Comparison of ENCODE assay signal across 14 mouse cellular contexts in genomic region chr1:37473251-37473650, GRCm38 (mm10). TPM values are rescaled to one million over a fixed set of nuclear protein-coding genes. Genes with fewer than 3 reads are reported as not detected.
DNase-seq lines count a peak whose midpoint lies in the region; ATAC-seq and TF ChIP-seq lines count a peak whose summit lies in the region.
"Had no signal": no experiment of that assay in that cellular context is flagged by ENCODE, and none has a peak within 500 bp of the region (broad histone marks: within the 10 kb centered on the region; RNA-seq: fewer than 3 reads in every experiment).

No protein-coding gene starts in this region.

- TF ChIP-seq EP300 in liver, postnatal 0 days (IDR thresholded peaks at IDR 0.05; ENCODE audit: low read depth): no peak

- POLR2A ChIA-PET in Patski (lab: Charles Lee): no interaction called here

- TF ChIP-seq CTCF in liver, postnatal 0 days (IDR thresholded peaks at IDR 0.05; ENCODE audit: low read depth): no peak
- TF ChIP-seq CTCF in Patski (IDR thresholded peaks at IDR 0.05): no peak
- TF ChIP-seq CTCF in small intestine, adult 2 months (IDR thresholded peaks at IDR 0.05; ENCODE audit: extremely low read depth, insufficient read length, insufficient replicate concordance, low read depth, low read length): no peak

- in situ Hi-C loops in Patski (cut with MboI; ENCODE audit: low pct_unique_long_range_greater_than_20kb): loop anchor here (5.0 kb wide), 1 partner anchor 159 kb away; no protein-coding TSS in a partner anchor

- no peaks in the 10 kb centered on the region for H3K27me3 ChIP-seq in liver, postnatal 0 days (ENCODE audit: insufficient read depth, low read length)
- H3K27me3 ChIP-seq in Patski: no peaks in the 10 kb centered on the region
- H3K27me3 ChIP-seq in small intestine, adult 2 months (ENCODE audit: control insufficient read depth, insufficient read depth, low read length): no peaks in the 10 kb centered on the region
- H3K27me3 ChIP-seq: hindbrain, embryonic 15.5 days had no signal

- 43% methylated on average over 10 of the region's 10 CpGs for WGBS in liver, postnatal 0 days (ENCODE audit: insufficient replicate concordance)
- 69% methylated on average over 10 of the region's 10 CpGs for WGBS in small intestine, adult 2 months

- CTCF ChIA-PET in Patski (lab: Charles Lee): no interaction called here

- no peak overlapping the region for H3K4me2 ChIP-seq in liver, postnatal 0 days (ENCODE audit: low read depth, low read length)
- H3K4me2 ChIP-seq: hindbrain, embryonic 15.5 days; lung, embryonic 14.5 days had no signal

- no peaks in the 10 kb centered on the region for H3K9me3 ChIP-seq in liver, postnatal 0 days (ENCODE audit: low read length)
- H3K9me3 ChIP-seq: hindbrain, embryonic 15.5 days had no signal

- 0 out of 2 replicates have a peak overlapping the region, but pooled peaks have one; percentile 39 for H3K27ac ChIP-seq in liver, postnatal 0 days (ENCODE audit: low read depth)
- H3K27ac ChIP-seq in small intestine, adult 2 months (ENCODE audit: insufficient read depth, low read depth, low read length): peak overlapping the region; percentile 89
- H3K27ac ChIP-seq: hindbrain, embryonic 15.5 days had no signal

- ATAC-seq in liver, postnatal 0 days: no peak
- ATAC-seq in Patski: peak; percentile 44

- no peak for TF ChIP-seq POLR2A in small intestine, adult 2 months (IDR thresholded peaks at IDR 0.05; ENCODE audit: low read depth, low read length)

- no peak for DNase-seq in liver, postnatal 0 days
- DNase-seq in liver (no peak), Patski (ENCODE audit: low read depth, low spot score) (no peak)
- DNase-seq in thymus, postnatal 4 days: peak; percentile 72
- no peak for DNase-seq in layer of hippocampus, postnatal 25 days (ENCODE audit: extremely low spot score in 1 of 2, low spot score in 1 of 2)
- no peak for DNase-seq in ovary, postnatal 36 days (ENCODE audit: low spot score)
- DNase-seq in spleen, postnatal 10 days (ENCODE audit: low spot score in 2 of 2): no peak
- DNase-seq: cerebellum, adult 11 months; gastrocnemius, postnatal 10 days; heart, postnatal 14 days; kidney, adult 18-20 months; lung, embryonic 14.5 days had no signal

- H3K36me3 ChIP-seq in liver, postnatal 0 days (replicated peaks; ENCODE audit: insufficient read depth, low read length): no peaks in the 10 kb centered on the region
- H3K36me3 ChIP-seq in small intestine, adult 2 months (ENCODE audit: control insufficient read depth, insufficient read depth, low read length): peaks cover 47% of the 10 kb centered on the region

- peaks cover 10% of the 10 kb centered on the region for H3K4me1 ChIP-seq in liver, postnatal 0 days (ENCODE audit: insufficient read depth)
- H3K4me1 ChIP-seq in small intestine, adult 2 months (ENCODE audit: control insufficient read depth, insufficient read depth, insufficient read length, low read length): peaks cover 5% of the 10 kb centered on the region
- H3K4me1 ChIP-seq: hindbrain, embryonic 15.5 days had no signal

- H3K9ac ChIP-seq in liver, postnatal 0 days (replicated peaks): no peak overlapping the region
- H3K9ac ChIP-seq: hindbrain, embryonic 15.5 days; lung, embryonic 14.5 days had no signal

- no peak overlapping the region for H3K4me3 ChIP-seq in liver, postnatal 0 days (ENCODE audit: low read depth, low read length)
- H3K4me3 ChIP-seq in small intestine, adult 2 months (ENCODE audit: low read depth, low read length): no peak overlapping the region
- H3K4me3 ChIP-seq: hindbrain, embryonic 15.5 days had no signal

RNA-seq across cellular contexts. Expression of gene Unc50, which starts 43.3 kb away (rescaled TPM):
- polyA plus RNA-seq in liver, postnatal 0 days (2015; fragmentation: Nextera tagmentation; extraction: Ambion mirVana): 77.0 and 78.6 TPM in 2 replicates
- polyA plus RNA-seq in Patski (2021): 74.4 TPM
- polyA plus RNA-seq in small intestine, adult 2 months (2012; rRNA removed): 15.6 and 36.6 TPM in 2 replicates
- 10 to 100 TPM; 56.6 to 63.4 TPM for total RNA-seq in layer of hippocampus, postnatal 25 days (2021)

RNA-seq across cellular contexts. Expression of gene Coa5, which starts 43.3 kb away (rescaled TPM):
- polyA plus RNA-seq in liver, postnatal 0 days (2015; fragmentation: Nextera tagmentation; extraction: Ambion mirVana): 19.6 and 23.0 TPM in 2 replicates
- polyA plus RNA-seq in Patski (2021): 83.4 TPM
- 18.6 and 30.0 TPM in 2 replicates for polyA plus RNA-seq in small intestine, adult 2 months (2012; rRNA removed)
- total RNA-seq in layer of hippocampus, postnatal 25 days (2021): 10 to 100 TPM; 53.9 to 57.3 TPM
